Mouse (Mus musculus): ENCODE data around the gene Dcun1d4.

The Dcun1d4 gene

DNA sequence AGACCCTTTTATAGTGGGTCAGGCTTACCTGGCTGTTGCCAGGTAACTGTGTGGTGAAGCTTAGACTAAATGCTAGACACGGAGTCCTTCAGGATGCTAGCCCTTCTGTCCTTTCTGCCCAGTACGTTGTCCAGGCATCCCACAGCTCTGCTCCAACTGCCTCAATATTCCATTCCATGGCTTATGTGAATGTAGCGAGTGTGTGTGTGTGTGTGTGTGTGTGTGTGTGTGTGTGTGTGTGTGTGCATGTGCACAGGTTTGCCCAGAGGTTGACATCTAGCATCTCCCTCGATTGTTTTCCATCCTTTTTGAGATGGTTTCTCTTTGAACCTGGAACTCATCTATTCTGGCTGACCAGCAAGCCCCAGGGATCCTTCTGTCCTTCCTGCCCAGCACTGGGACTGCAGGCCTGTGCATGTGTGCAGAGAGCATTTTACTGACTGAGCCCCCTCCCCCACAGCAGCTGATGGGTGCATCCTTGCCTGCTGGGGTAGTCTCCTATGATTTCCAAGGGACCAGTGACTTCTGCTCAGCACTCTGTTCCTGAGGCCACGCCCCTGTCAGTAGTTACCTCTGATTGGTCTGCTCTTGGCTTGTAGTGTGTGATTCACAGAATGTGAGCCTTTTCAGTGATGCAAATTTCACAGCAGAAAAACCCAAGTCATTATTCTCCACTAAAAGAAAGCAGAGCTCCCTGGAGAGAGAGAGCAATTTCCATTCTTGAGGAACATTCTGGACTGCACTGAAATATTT lies 118.3 kb downstream of the Dcun1d4 start:
- DNase-seq (ENCODE audit: low spot score) = no peak

DNA sequence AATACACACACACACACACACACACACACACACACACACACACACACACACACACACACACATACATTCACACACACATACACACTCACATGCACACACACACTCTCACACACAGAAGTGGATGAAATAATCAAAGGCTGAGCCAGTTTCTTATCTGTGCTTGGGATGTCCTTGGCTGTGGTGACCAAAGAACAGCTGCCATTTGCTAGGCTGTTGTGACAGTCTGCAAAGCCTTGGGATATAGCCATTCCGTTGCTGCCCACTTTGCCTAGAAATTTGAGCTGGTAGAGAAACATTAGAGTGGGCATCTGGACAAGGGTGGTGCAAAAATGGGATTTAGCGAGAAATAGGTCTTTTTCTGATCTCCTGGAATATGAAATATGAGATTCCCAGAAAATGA lies 119.2 kb downstream of the Dcun1d4 start:
- no peak for DNase-seq (ENCODE audit: low spot score)

DNA sequence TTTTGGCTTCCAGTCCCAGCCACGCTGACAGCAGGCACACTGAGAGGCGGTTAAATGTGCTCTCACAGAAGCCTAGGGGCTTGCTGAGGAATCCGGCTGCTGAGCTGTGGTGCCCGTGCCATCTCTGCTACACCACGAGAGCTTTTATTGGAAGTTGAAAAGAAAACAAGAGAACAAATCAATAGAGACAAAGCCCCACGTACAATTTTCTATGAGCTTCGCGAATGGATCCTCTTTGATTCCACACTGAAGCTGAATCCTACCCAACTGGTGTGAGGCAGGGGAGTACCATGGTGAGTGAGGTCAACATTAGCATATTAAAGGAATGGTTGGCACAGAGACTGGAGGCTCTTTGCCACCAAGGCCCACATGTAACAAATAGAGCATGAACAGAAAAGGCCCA lies 120.6 kb downstream of the Dcun1d4 start:
- no peak for DNase-seq (ENCODE audit: low spot score)

DNA sequence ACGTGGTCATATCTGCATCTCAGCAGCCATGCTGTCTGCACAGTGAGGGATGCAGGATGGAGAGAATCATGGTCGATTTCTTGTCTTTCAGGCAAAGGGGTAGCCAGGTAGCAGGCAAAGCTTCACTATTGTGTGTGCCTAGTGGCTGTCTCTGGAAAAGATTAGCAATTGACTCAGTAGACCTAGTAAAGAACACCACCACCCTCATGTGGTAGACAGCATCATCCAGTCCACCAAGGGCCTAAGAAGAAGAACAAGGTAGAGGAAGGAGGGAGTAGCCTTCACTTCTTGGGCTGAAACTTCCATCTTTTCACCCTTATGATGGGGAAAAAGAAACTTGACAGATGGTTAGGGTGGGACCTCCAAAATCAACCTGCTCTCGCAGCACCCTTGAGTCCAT lies 122.1 kb downstream of the Dcun1d4 start:
- no peak for DNase-seq (ENCODE audit: low spot score)

DNA sequence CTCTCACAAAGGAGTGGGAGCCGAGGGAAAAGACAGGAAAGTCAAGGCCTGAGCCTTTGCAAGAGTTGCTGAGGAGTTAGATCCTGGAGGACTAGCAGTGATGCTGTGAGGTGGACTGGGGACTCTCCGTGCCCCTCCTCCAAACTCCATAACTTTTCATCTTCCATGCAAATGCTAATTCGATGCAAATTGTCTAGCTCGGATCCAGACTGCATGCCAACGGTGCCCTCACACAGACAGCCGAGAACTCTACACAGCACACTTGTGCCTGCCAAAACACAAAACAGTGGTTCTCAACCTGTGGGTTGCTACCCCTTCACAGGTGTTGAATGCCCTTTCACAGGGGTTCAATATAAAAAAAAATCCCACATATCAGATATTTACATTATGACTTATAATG lies 123.7 kb downstream of the Dcun1d4 start:
- DNase-seq (ENCODE audit: low spot score) = no peak

DNA sequence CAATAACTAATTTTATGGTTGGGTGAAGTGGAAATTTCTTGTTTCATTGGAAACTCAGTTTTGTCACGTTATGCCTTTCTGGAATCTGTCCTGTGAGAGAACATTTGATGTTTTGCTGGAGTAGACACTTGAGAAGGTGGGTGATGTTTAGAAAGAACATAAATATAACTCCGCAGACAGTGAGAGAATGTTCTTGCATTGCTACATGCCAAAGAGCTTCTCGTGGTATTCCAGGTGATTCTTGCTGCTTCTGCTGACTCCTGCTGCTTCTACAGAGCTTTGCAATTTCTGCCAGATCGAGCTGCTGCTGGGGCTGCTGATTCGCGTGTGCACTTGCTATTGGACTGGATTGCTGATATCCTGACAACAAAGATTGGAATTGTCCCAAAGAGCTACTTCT lies 124.2 kb downstream of the Dcun1d4 start:
- no peak for DNase-seq (ENCODE audit: low spot score)

All from ovary, postnatal 10 days (tissue).